Mouse (Mus musculus) cerebellum, adult 8-10 months (tissue): ENCODE results near the gene Aebp1.

Source experiments
- DNase-seq: peaks from one replicate; pipeline ENCODE4 v3.0.0; 2022

Aebp1 gene

GRCm38 (mm10) chr11:5897839-5898238 is 36.1 kb downstream of the Aebp1 start:
- no peak for DNase-seq

- no peak for DNase-seq
These were observed 36.8 kb downstream of the Aebp1 start, which contains the start of gene Myl7 for GRCm38 (mm10) chr11:5898531-5898930. Gene Myl7, minus strand, starts transcription at chr11:5898782.

GRCm38 (mm10) chr11:5899286-5899685 is 37.5 kb downstream of the Aebp1 start:
- DNase-seq: no peak

- DNase-seq: no peak
These were observed 39.6 kb downstream of the Aebp1 start for GRCm38 (mm10) chr11:5901320-5901719.

GRCm38 (mm10) chr11:5901950-5902349 is 40.2 kb downstream of the Aebp1 start:
- no peak for DNase-seq

GRCm38 (mm10) chr11:5902390-5902789 is 40.6 kb downstream of the Aebp1 start:
- no peak for DNase-seq

- DNase-seq: no peak
These were observed 42.1 kb downstream of the Aebp1 start for GRCm38 (mm10) chr11:5903844-5904243.

GRCm38 (mm10) chr11:5904357-5904756 is 42.6 kb downstream of the Aebp1 start:
- no peak for DNase-seq

- DNase-seq: no peak
These were observed 43.1 kb downstream of the Aebp1 start for GRCm38 (mm10) chr11:5904871-5905270.

- no peak for DNase-seq
These were observed 44.2 kb downstream of the Aebp1 start for GRCm38 (mm10) chr11:5905778-5906518.

- DNase-seq: no peak
These were observed 45.3 kb downstream of the Aebp1 start for GRCm38 (mm10) chr11:5907096-5907495.

GRCm38 (mm10) chr11:5908642-5909041 is 46.9 kb downstream of the Aebp1 start:
- no peak for DNase-seq

GRCm38 (mm10) chr11:5912635-5913034 is 50.9 kb downstream of the Aebp1 start:
- DNase-seq: peak; percentile 82

- no peak for DNase-seq
These were observed 51.5 kb downstream of the Aebp1 start for GRCm38 (mm10) chr11:5913256-5913655.

GRCm38 (mm10) chr11:5913936-5914335 is 52.2 kb downstream of the Aebp1 start:
- DNase-seq: no peak

GRCm38 (mm10) chr11:5914940-5915339 is 53.2 kb downstream of the Aebp1 start:
- no peak for DNase-seq

- no peak for DNase-seq
These were observed 53.9 kb downstream of the Aebp1 start for GRCm38 (mm10) chr11:5915429-5916177.

- DNase-seq: no peak
These were observed 54.4 kb downstream of the Aebp1 start for GRCm38 (mm10) chr11:5916178-5916548.

GRCm38 (mm10) chr11:5918111-5918510 is 56.4 kb downstream of the Aebp1 start:
- no peak for DNase-seq

- no peak for DNase-seq
These were observed 57.9 kb downstream of the Aebp1 start for GRCm38 (mm10) chr11:5919606-5920005.

- DNase-seq: no peak
These were observed 58.7 kb downstream of the Aebp1 start for GRCm38 (mm10) chr11:5920323-5920960.
